Mouse (Mus musculus) ZHBTc4 (cell line): Measurements from ENCODE around the gene Pclo.
A peak's percentile ranks its signal among the peaks of the same experiment; 100 is the strongest.
"Not testable (repeated sequence)": the region's sequence is repeated elsewhere in the genome, so short reads cannot be mapped to it uniquely, and the experiment has no call there.

ENCODE experiments used
- DNase-seq: peaks from one replicate; pipeline ENCODE4 v3.0.0-alpha.2; 2011; ENCODE audit warnings: low read depth, low spot score

The Pclo gene

GRCm38 (mm10) chr5:14680419-14680818, 165.7 kb downstream of the Pclo start:
- DNase-seq, result no peak

- no peak for DNase-seq
Measured at GRCm38 (mm10) chr5:14691995-14692394, 177.3 kb downstream of the Pclo start.

GRCm38 (mm10) chr5:14696745-14697144, 182.0 kb downstream of the Pclo start:
- DNase-seq, result peak; percentile 20

GRCm38 (mm10) chr5:14700900-14701299, 186.2 kb downstream of the Pclo start:
- DNase-seq, result no peak

- DNase-seq, result no peak
Measured at GRCm38 (mm10) chr5:14705423-14705822, 190.7 kb downstream of the Pclo start.

GRCm38 (mm10) chr5:14707311-14707710, 192.6 kb downstream of the Pclo start:
- no peak for DNase-seq

GRCm38 (mm10) chr5:14723576-14723975, 208.9 kb downstream of the Pclo start:
- no peak for DNase-seq

- DNase-seq, result no peak
Measured at GRCm38 (mm10) chr5:14728676-14729253, 214.0 kb downstream of the Pclo start.

GRCm38 (mm10) chr5:14750882-14751281, 236.2 kb downstream of the Pclo start:
- DNase-seq, result no peak

GRCm38 (mm10) chr5:14766686-14767085, 252.0 kb downstream of the Pclo start:
- DNase-seq, result peak; percentile 9

GRCm38 (mm10) chr5:14782362-14783082, 267.8 kb downstream of the Pclo start:
- DNase-seq, result no peak

- no peak for DNase-seq
Measured at GRCm38 (mm10) chr5:14793891-14794290, 279.2 kb downstream of the Pclo start.

- DNase-seq, result peak; percentile 81
Measured at GRCm38 (mm10) chr5:14807136-14807535, 292.4 kb downstream of the Pclo start.

- DNase-seq, result no peak
Measured at GRCm38 (mm10) chr5:14833165-14833860, 318.6 kb downstream of the Pclo start.

- no peak for DNase-seq
Measured at GRCm38 (mm10) chr5:14834155-14834991, 319.7 kb downstream of the Pclo start.

GRCm38 (mm10) chr5:14853650-14854049, 338.9 kb downstream of the Pclo start:
- DNase-seq, result no peak

- not testable (repeated sequence) for DNase-seq
Measured at GRCm38 (mm10) chr5:14885291-14885690, 370.6 kb downstream of the Pclo start.

- no peak for DNase-seq
Measured at GRCm38 (mm10) chr5:14892242-14892641, 377.5 kb downstream of the Pclo start.

- DNase-seq, result not testable (repeated sequence)
Measured at GRCm38 (mm10) chr5:14903539-14903938, 388.8 kb downstream of the Pclo start.
